Mouse (Mus musculus) heart, embryonic 14.5 days (tissue): Measurements from ENCODE around the gene Rbbp6. TPM values are rescaled to one million over a fixed set of nuclear protein-coding genes. Genes with fewer than 3 reads are reported as not detected.
A peak's percentile ranks its signal among the peaks of the same experiment; 100 is the strongest.

Experiments used
- ATAC-seq: fragments of 200-750 bp; cut with Nextera tagmentation; 2 replicates; pipeline ENCODE4 v1.8.0; 2017; ENCODE audit warnings: low read depth, moderate TSS enrichment; ENCODE audit not compliant: insufficient number of reproducible peaks, insufficient read depth, low FRiP score
- H3K27ac ChIP-seq, 2 experiments: fragments of 200-500 bp in 1 of 2; fragments of 300-500 bp in 1 of 2; sonication (generic) in 1 of 2; replicated peaks in 1 of 2; 2 replicates each; pipeline ENCODE4 v1.5.1; 2012 to 2014; ENCODE audit warnings: low read depth in 2 of 2, low read length in 2 of 2, control low read depth in 1 of 2, mild to moderate bottlenecking in 1 of 2, mixed read lengths in 1 of 2; ENCODE audit not compliant: control insufficient read depth in 1 of 2, insufficient read depth in 1 of 2
- H3K27me3 ChIP-seq: fragments of 300-500 bp; sonication (generic); 2 replicates; pipeline ENCODE4 v1.6.1; 2014; ENCODE audit warnings: mild to moderate bottlenecking, low read length, control low read depth; ENCODE audit not compliant: control insufficient read depth, insufficient read depth
- H3K36me3 ChIP-seq: fragments of 300-500 bp; sonication (generic); 2 replicates; pipeline ENCODE4 v1.6.1; 2014; ENCODE audit warnings: mild to moderate bottlenecking, control low read depth, low read length, mixed read lengths; ENCODE audit not compliant: control insufficient read depth, insufficient read depth
- H3K4me1 ChIP-seq, 2 experiments: fragments of 200-500 bp in 1 of 2; fragments of 300-500 bp in 1 of 2; sonication (generic) in 1 of 2; 2 replicates each; pipeline ENCODE4 v1.6.1; 2012 to 2014; ENCODE audit warnings: low read length in 2 of 2, control low read depth in 1 of 2, mixed read lengths in 1 of 2; ENCODE audit not compliant: control insufficient read depth in 2 of 2, insufficient read depth in 2 of 2
- H3K4me2 ChIP-seq: fragments of 300-500 bp; sonication (generic); 2 replicates; pipeline ENCODE4 v1.6.1; 2014; ENCODE audit warnings: mild to moderate bottlenecking, low read length
- H3K4me3 ChIP-seq, 2 experiments: fragments of 200-500 bp in 1 of 2; fragments of 300-500 bp in 1 of 2; sonication (generic) in 1 of 2; 2 replicates each; pipeline ENCODE4 v1.5.1; 2012 to 2014; ENCODE audit warnings: low read length in 2 of 2, mild to moderate bottlenecking in 2 of 2, control low read depth in 1 of 2, low read depth in 1 of 2, moderate library complexity in 1 of 2; ENCODE audit not compliant: control insufficient read depth in 1 of 2, insufficient read depth in 1 of 2
- H3K9ac ChIP-seq: fragments of 300-500 bp; sonication (generic); 2 replicates; pipeline ENCODE4 v1.6.1; 2014; ENCODE audit warnings: mild to moderate bottlenecking, low read length
- H3K9me3 ChIP-seq: fragments of 300-500 bp; sonication (generic); 2 replicates; pipeline ENCODE4 v1.6.1; 2016; ENCODE audit warnings: low read length, control low read depth; ENCODE audit not compliant: control insufficient read depth
- WGBS: fragments of 180-500 bp; shearing (Covaris S2); extraction: QIAGEN DNeasy Blood & Tissue Kit; methylation state at CpG from one replicate; pipeline ENCODE4 v1.1.7; 2014; 5-methylcytosine and 5-hydroxymethylcytosine counted together
- polyA plus RNA-seq: library from polyadenylated mRNA; unstranded; fragments of >200 nt; fragmentation: Nextera tagmentation; extraction: Ambion mirVana; gene quantifications from 2 replicates; pipeline ENCODE4 v1.2.1, GENCODE M21; 2014

Rbbp6 gene
- polyA plus RNA-seq, 1 experiment from 2014 or later, result 23.8 TPM

DNA sequence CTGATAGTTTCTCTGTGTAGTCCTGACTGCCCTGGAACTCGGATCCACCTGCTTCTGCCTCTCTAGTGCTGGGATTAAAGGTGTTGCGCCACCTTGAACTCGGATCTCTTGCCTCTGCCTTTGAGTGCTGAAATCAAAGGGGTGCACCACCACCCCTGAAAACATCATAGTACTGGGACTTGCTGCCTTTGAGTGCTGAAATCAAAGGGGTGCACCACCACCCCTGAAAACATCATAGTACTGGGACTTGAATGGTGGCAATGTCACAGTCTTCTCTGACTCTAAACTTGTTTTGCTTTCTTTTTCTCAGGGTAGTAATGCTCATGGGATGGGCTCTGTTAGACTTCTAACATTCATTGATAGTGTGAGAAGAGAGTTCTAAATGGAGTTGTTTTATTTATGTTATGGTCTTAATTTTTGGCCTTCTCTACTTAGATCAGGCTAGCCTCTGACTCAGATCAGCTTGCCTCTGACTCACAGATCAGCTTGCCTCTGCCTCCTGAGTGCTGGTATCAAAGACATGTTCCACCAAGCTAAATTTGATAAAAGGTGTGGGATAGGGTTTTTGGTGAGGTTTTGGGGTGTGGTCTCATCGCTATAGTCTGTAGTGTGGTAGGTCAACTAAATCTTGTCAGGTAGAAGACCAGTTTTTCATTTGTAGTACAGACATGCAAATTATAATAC lies 6.7 kb downstream of the Rbbp6 start:
- peak overlapping the region; percentile 73 for H3K4me2 ChIP-seq
- H3K27ac ChIP-seq, result no peak overlapping the region
- H3K4me3 ChIP-seq, result peak overlapping the region; percentile 98 to 99; a peak in 3 of 4 replicates
- H3K36me3 ChIP-seq, result peaks cover 30% of the 10 kb centered on the region
- peaks cover 5 to 15% of the 10 kb centered on the region in 2 experiments for H3K4me1 ChIP-seq
- no peaks in the 10 kb centered on the region for H3K27me3 ChIP-seq
- H3K9ac ChIP-seq, result peak overlapping the region; percentile 100
- 79% methylated on average over 4 of the region's 4 CpGs for WGBS
- no peaks in the 10 kb centered on the region for H3K9me3 ChIP-seq
- ATAC-seq, result no peak

DNA sequence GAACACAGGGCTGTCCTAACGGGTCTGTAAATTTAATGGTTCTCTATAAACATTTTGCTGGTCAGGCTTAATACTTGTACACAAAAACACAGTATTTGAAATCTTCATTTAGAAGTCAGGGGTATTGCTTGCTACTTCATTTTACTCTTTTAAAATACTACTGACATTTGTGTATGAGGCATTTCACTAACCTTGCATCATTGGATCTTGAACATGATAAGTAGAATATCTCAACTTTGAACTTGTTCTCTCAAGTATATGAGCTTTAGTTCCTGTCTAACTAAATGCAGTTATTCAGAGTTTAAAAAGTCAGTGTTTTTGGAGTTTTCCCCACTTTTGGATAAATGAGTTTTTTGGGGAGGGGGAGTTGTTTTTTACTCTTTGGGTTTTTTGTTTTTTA lies 14.0 kb downstream of the Rbbp6 start:
- Histone ChIP-seq H3K36me3 (peaks cover 65% of the 10 kb centered on the region), H3K9ac (no peak overlapping the region), H3K4me1 (peaks cover 0 to 8% of the 10 kb centered on the region in 2 experiments; a peak in 1 of 4 replicates), H3K27me3 (no peaks in the 10 kb centered on the region), H3K9me3 (no peaks in the 10 kb centered on the region), H3K4me2 (no peak overlapping the region), H3K4me3 (no peak overlapping the region), H3K27ac (no peak overlapping the region)
- ATAC-seq, result no peak
- 81% methylated on average over 1 of the region's 1 CpGs for WGBS

DNA sequence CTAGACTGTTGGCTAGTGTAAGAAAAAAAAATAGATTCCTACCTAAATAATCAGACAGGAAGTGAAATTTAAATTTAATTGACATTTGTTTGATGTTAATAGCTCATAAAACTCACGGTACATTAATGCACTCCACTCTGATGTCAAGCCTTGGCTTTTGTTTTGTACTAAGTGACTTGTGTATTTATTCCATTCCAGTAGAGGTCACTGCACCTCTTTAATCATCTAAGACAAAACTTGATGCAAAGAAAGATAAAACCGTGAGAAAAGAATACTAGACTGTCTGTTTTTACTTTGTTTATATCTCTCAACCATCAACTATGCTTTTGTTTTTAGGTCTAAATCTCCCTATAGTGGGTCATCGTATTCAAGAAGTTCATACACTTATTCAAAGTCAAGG lies 32.7 kb downstream of the Rbbp6 start:
- WGBS, result 84% methylated on average over 3 of the region's 3 CpGs
- H3K27me3 ChIP-seq, result no peaks in the 10 kb centered on the region
- ATAC-seq, result no peak
- no peak overlapping the region for H3K27ac ChIP-seq
- no peaks in the 10 kb centered on the region for H3K9me3 ChIP-seq
- no peak overlapping the region for H3K9ac ChIP-seq
- H3K4me3 ChIP-seq, result no peak overlapping the region
- H3K4me1 ChIP-seq, result no peaks in the 10 kb centered on the region
- H3K36me3 ChIP-seq, result peaks cover 98% of the 10 kb centered on the region
- no peak overlapping the region for H3K4me2 ChIP-seq

DNA sequence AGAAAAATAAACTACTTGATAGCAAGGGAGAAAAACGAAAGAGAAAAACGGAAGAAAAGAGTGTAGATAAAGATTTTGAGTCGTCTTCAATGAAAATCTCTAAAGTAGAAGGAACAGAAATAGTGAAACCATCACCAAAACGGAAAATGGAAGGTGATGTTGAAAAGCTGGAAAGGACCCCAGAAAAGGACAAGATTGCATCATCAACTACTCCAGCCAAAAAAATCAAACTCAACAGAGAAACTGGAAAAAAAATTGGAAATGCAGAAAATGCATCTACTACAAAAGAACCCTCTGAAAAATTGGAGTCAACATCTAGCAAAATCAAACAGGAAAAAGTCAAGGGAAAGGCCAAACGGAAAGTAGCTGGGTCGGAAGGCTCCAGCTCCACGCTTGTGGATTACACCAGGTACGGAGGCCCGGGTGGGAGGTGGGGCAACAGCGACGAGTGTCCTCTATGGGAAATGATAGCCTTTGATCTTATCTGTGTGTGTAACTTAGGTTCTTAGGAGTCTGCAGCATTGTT lies 34.4 kb downstream of the Rbbp6 start:
- Histone ChIP-seq H3K4me3 (no peak overlapping the region), H3K36me3 (peaks cover 99% of the 10 kb centered on the region), H3K27ac (no peak overlapping the region), H3K27me3 (no peaks in the 10 kb centered on the region), H3K9ac (no peak overlapping the region), H3K9me3 (no peaks in the 10 kb centered on the region), H3K4me1 (no peaks in the 10 kb centered on the region), H3K4me2 (no peak overlapping the region)
- ATAC-seq, result no peak
- 76% methylated on average over 11 of the region's 11 CpGs for WGBS

DNA sequence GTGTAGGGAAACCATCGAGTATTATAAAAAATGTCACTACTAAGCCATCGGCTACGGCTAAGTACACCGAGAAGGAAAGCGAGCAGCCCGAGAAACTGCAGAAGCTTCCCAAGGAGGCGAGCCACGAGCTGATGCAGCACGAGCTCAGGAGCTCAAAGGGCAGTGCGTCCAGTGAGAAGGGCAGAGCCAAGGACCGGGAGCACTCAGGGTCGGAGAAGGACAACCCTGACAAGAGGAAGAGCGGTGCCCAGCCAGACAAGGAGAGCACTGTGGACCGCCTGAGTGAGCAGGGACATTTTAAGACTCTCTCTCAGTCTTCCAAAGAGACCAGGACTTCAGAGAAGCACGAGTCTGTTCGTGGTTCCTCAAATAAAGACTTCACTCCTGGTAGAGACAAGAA lies 35.3 kb downstream of the Rbbp6 start:
- H3K4me2 ChIP-seq, result no peak overlapping the region
- no peaks in the 10 kb centered on the region for H3K27me3 ChIP-seq
- whole genome bisulfite sequencing, result 90% methylated on average over 16 of the region's 16 CpGs
- H3K36me3 ChIP-seq, result peaks cover 92% of the 10 kb centered on the region
- H3K9ac ChIP-seq, result no peak overlapping the region
- no peak for ATAC-seq
- H3K27ac ChIP-seq, result no peak overlapping the region
- H3K4me3 ChIP-seq, result no peak overlapping the region
- no peaks in the 10 kb centered on the region for H3K4me1 ChIP-seq
- H3K9me3 ChIP-seq, result no peaks in the 10 kb centered on the region

DNA sequence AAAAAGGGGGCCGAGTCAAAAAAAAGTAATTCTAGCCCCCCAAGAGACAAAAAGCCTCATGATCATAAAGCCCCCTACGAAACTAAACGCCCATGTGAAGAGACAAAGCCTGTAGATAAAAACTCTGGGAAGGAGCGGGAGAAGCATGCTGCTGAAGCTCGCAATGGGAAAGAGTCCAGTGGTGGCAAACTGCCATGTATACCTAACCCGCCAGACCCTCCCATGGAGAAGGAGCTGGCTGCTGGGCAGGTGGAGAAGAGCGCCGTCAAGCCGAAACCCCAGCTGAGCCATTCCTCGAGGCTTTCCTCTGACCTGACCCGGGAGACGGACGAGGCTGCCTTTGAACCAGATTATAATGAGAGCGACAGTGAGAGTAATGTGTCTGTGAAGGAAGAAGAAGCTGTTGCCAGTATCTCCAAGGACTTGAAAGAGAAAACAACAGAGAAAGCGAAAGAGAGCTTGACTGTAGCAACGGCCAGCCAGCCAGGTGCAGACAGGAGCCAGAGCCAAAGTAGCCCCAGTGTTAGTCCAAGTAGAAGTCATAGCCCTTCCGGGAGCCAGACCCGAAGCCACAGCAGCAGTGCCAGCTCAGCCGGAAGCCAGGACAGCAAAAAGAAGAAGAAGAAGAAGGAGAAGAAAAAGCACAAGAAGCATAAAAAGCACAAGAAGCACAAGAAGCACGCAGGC lies 36.0 kb downstream of the Rbbp6 start:
- Histone ChIP-seq H3K27me3 (no peaks in the 10 kb centered on the region), H3K9ac (no peak overlapping the region), H3K36me3 (peaks cover 85% of the 10 kb centered on the region), H3K4me3 (no peak overlapping the region), H3K27ac (no peak overlapping the region), H3K4me1 (no peaks in the 10 kb centered on the region), H3K9me3 (no peaks in the 10 kb centered on the region), H3K4me2 (no peak overlapping the region)
- ATAC-seq, result no peak
- 88% methylated on average over 20 of the region's 20 CpGs for WGBS

DNA sequence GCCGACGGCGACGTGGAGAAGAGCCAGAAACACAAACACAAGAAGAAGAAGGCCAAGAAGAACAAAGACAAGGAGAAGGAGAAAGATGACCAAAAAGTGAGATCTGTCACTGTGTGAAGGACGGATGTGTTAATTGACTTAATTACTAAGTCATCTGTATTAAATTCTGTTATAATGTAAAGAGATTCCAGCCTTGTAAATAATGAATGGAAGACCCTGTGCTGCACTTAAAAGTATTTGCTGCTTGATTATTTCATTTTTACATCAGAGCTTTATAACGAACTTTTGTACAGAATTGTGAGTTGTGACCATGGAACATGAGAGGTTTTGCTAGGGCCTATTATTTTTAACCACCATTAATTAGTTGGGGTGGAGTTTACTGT lies 36.5 kb downstream of the Rbbp6 start:
- WGBS, result 95% methylated on average over 6 of the region's 6 CpGs
- no peak for ATAC-seq

More for the DNA sequence above, 36.5 kb downstream of the Rbbp6 start:
- Histone ChIP-seq H3K36me3 (peaks cover 80% of the 10 kb centered on the region), H3K4me1 (no peaks in the 10 kb centered on the region), H3K27ac (no peak overlapping the region), H3K9ac (no peak overlapping the region), H3K4me2 (no peak overlapping the region), H3K9me3 (no peaks in the 10 kb centered on the region), H3K27me3 (no peaks in the 10 kb centered on the region), H3K4me3 (no peak overlapping the region)
